Mouse (Mus musculus) testis, adult 2 months (tissue): ENCODE data around the gene Mtnr1a.

Experiments used
- CTCF ChIP-seq: fragments of 200-500 bp; IDR thresholded peaks from 2 replicates; pipeline ENCODE4 v1.5.1; 2012; ENCODE audit warnings: low read depth, mild to moderate bottlenecking, inconsistent platforms, low read length, moderate library complexity; ENCODE audit not compliant: control insufficient read depth, insufficient read depth, insufficient replicate concordance
- POLR2A ChIP-seq: fragments of 200-500 bp; IDR thresholded peaks from 2 replicates; pipeline ENCODE4 v1.6.1; 2012; ENCODE audit warnings: low read depth, mild to moderate bottlenecking, inconsistent platforms, low read length, moderate library complexity; ENCODE audit not compliant: control insufficient read depth

- TF ChIP-seq POLR2A (no peak), CTCF (no peak)
Observed at GRCm38 (mm10) chr8:45019241-45019640, 49.7 kb upstream of the Mtnr1a start.
